Mouse (Mus musculus) spleen, postnatal 10 days (tissue): Measurements from ENCODE around the gene Hoxb13.

Source experiments
- DNase-seq, 2 experiments: peaks; one replicate each; pipeline ENCODE4 v3.0.0; 2021 to 2022; ENCODE audit warnings: low spot score in 2 of 2

The Hoxb13 gene

DNA sequence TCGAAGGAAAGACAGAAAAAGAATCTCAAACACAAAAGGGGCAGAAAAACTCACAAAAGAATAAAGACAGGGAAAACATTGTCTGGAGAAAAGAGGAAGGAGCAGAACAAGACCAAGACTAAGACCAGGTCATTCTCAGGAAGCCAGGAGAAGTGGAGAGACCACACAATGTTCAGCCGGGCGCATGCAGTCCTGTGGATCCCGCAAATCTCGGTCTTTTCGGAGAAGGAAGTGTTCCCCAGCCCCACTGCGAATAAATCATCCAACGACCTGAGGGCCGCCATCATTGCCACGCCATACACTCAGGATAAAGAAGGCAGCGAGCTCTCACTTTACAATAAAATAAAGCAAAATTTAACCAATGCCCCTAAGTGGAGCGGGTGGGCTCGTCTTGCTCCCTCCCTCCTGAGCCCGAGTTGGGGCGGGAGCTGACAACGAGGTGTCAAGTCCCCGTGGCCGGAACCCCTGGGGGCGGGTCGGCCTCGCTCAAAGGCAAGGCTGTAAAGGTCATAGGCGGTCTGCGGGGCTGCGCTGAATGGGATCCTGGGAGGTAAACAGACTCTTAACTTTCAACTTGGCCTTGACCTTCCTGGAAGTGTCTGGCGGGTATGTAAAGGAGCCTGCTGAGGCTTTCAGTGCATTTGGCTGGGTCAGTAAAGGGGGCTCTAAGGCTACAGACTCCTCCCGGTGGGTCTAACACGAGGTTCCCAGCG, 4.2 kb upstream of the Hoxb13 start:
- no peak for DNase-seq

GRCm38 (mm10) chr11:96191132-96191531, 3.0 kb upstream of the Hoxb13 start:
- DNase-seq: no peak

DNA sequence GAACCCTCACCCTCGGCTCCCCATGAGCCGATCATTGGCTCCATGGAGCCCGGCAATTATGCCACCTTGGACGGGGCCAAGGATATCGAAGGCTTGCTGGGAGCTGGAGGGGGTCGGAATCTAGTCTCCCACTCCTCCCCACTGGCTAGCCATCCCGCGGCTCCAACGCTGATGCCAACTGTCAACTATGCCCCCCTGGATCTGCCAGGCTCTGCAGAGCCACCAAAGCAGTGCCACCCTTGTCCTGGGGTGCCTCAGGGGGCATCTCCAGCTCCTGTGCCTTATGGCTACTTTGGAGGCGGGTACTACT, 240 bp downstream of the Hoxb13 start:
- no peak for DNase-seq

DNA sequence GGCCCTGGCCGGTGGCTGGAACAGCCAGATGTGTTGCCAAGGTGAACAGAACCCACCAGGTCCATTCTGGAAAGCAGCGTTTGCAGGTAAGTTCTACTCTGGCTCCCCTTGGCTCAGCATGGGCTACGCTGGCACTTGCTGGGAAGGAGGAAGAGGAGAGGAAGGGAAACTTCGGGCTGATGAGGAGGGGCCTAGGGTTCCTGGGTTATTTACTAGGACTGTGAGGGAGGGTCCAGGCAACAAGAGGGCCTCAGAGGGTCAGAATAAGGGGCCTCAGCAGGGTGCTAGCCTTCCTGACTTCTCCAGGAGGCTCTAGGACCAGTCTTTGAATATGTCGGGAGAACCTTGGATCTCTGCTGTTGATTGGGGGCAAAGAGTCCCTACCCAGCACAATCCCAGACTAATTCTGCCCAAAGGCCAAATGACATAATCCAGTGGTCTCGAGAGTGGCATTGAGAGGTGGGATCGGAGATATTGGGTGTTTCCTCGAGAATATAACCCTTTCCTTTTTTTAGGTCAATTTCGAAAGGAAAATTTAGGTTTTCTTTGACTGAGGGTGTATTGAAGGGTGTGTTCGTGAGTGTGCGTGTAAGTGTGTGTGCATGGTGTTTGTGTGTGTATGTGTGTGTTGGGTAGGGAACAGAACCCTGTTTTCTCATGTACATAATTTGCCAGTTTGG, 985 bp downstream of the Hoxb13 start:
- no peak for DNase-seq

GRCm38 (mm10) chr11:96195769-96196280, 1.7 kb downstream of the Hoxb13 start:
- DNase-seq: no peak

DNA sequence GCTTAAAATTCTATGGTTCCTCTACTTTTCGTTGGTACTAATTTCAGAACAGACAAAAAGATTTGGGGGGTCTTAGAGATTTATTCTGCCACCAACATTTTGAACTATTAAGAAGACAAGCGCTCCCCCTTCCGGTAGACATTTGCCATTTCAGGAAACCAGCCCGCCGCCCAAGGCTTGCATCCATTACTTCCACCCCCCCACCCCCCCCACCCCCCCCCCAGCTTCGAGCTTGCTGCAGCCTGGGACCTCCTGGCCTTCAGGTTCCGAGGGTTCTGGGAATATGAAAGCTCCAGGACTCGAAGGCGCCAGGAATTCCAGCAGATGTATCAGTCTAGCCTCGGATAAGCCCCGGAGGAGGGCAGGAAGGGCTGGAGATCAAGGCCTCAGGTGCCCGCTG, 4.5 kb downstream of the Hoxb13 start:
- peak in 1 of 2 experiments; percentile 28 for DNase-seq

DNA sequence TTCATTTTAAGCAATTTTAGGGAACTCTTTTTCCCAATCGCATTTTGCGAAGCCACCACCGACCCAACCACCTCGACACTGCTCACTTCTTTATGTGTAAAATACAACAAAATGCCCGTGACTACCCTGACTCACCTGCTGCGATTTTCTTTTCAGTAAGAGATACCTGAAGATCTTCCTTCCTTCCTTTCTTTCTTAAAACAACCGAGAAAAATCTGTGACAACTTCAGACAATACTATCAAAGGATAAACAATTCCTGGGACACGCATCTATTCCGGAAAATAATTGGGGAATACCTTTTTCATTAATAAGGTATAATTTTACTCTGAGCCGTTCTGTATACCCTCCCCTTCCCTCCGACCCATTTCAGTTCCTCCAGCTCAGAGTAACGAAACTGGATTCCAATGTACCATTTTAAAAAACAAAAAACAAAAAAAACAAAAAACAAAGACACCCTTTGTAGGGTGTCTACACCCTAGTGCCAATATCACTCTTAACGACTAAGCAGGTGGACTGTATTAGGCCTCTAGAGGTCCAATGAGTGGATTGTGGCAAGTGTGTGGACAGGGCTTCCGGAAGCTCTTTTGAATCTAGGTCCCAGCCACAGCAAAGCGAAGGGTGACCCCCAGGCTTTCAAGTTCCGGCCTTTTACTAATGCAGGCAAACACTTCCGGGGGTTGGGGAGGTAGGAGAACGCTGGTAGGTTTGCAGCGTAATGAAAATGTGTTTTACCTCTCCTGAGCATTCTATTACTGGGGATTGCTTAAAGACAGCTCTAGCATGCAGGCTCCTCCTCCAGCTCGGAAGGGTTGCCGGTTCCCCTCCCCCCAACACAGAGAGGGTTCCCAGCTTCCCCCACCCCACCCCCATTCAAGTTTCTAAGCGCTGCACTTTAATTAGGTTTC, 5.3 kb downstream of the Hoxb13 start:
- DNase-seq: no peak

GRCm38 (mm10) chr11:96200183-96200655, 6.1 kb downstream of the Hoxb13 start:
- DNase-seq: no peak

DNA sequence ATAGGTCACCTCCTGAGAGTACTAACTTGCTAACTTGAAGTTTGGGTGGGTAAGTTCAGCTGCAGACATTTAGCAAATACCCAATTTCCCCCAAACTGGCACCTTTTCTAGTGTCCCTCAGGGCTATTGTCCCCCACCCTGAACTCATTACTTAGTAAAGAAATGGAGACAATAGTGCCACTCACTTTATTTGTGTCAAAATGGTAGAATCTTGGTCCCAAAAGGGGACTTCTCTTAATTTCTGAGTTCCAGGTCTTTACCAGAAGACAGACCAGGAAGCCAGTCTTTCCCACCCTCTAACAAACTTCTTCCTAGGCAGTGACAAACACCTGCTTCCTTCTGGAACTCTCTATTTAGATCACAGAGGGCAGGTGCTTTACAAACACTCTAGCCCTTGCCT, 7.6 kb downstream of the Hoxb13 start:
- DNase-seq: no peak

GRCm38 (mm10) chr11:96202401-96203081, 8.4 kb downstream of the Hoxb13 start:
- no peak for DNase-seq

GRCm38 (mm10) chr11:96203182-96203788, 9.2 kb downstream of the Hoxb13 start:
- no peak for DNase-seq

DNA sequence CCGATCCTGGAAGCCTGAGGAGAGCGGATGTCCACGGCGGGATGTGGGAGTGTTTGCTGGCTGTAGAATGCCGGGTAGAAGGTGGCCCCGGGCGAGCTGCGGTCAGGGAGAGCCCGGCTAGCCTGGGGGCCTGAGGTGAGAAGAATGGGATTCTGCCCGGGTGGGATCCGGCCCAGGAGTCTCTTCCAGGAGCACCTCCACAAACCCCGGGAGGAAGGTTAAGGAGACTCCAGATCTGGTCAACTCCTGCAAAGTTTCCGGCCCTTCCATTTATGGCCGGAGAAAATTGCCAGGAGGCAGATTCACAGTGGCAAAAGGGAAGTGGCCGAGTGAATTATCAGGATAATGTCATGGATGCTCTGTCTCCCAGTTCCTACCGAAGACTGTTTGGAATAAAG, 9.7 kb downstream of the Hoxb13 start:
- DNase-seq: no peak

GRCm38 (mm10) chr11:96204351-96204750, 10.2 kb downstream of the Hoxb13 start:
- no peak for DNase-seq

DNA sequence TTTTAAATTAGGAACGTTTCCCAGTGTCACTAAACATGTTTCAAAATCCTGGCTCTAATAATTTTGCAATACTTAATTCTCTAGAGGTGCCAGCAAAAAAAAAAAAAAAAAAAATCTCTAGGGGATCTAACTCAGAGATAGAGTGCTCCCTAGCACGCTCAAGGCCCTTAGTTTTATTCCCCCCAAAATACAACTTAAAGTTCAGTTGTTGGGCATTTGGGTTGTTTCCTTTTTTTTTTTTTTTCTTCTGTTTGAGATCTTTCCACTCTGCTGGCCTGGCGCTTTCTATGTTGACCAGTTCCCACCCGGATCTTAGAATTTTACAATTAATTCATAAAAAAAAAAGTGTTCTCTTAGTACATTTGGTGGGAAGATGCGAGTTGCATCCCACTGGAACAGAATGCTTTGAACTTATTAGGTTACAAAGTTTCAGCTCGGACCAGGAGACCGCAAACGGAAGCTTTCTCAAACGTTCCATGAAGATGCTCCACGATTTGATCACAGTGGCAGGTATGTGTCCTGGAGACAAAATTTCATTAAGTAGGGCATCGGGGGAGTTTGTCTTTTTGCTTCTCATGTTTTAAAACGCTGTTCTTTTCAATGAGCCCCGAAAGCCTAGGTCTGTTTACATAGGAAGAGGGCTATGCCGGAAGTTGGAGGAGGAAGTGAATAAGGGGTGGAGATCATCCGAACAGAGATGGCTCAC, 11.5 kb downstream of the Hoxb13 start:
- DNase-seq: no peak

DNA sequence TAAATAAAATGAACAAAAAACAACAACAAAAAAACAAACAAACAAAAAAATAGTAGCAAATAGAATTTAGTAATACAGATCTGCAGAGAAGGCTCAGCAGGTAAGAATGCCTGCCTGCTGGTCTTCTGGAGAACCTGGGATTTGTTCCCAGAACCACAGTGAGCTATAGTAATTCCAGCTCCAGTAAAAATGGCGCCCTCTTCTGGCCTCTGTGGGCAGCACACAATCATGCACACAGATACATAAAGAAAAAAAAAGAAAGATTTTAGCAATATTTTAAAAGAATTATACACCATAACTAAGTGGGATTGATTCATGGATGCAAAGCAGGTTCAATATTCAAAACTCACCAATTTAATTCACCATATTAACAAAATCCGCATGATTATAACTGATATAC, 29.7 kb downstream of the Hoxb13 start:
- DNase-seq: peak in 1 of 2 experiments; percentile 19

DNA sequence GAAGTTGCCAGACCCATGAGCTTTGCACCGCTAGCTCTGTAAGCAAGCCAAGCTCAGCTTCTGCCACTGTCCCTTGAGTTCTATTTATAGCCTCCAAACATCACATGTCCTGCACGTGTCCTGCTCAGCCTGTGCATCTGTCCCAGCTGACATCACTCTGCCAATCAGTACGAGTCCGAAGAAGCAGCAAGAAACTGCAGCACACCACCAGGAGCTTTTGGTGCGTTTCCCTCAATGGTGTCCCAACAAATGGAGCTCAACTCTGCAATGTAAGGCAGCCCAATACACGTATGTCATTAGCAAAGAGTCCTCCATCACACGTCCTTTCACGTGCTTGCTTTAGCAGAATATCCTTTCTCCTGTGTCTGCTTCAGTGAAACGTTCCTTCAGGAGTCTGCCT, 33.6 kb downstream of the Hoxb13 start:
- DNase-seq: no peak

- peak; percentile 18 to 57 for DNase-seq
Measured at GRCm38 (mm10) chr11:96234906-96235305, 40.8 kb downstream of the Hoxb13 start.

- peak in 1 of 2 experiments; percentile 50 for DNase-seq
Measured at GRCm38 (mm10) chr11:96240211-96240610, 46.1 kb downstream of the Hoxb13 start.
